18 mouse cellular contexts compared by ENCODE assay signal in the genomic region with DNA sequence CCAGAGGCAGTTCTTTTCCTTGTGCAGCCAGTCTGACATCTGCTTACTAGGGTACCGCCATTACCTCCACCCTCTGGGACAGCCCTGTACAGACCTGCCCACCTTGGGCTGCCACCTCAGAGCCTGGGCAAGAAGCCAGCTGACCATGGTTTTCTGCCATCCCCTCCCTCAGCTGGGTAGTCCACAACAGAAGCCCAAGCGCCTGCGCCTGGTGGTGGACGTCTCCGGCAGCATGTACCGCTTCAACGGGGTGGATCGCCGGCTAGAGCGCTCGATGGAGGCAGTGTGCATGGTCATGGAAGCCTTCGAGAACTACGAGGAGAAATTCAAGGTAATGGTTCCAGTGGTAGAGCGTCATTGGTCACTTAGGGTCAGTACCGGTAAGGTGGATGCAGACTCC.
A peak's percentile ranks its signal among the peaks of the same experiment; 100 is the strongest.
DNase-seq lines count a peak whose midpoint lies in the region; ATAC-seq and TF ChIP-seq lines count a peak whose summit lies in the region.
"Had no signal": no experiment of that assay in that cellular context is flagged by ENCODE, and none has a peak within 500 bp of the region (broad histone marks: within the 10 kb centered on the region; RNA-seq: fewer than 3 reads in every experiment).

No protein-coding gene starts in this region.

- no peaks in the 10 kb centered on the region for H3K27me3 ChIP-seq in lung, postnatal 0 days (replicated peaks; ENCODE audit: insufficient read depth, low read length)
- no peaks in the 10 kb centered on the region for H3K27me3 ChIP-seq in liver, embryonic 11.5 days (replicated peaks; ENCODE audit: control insufficient read depth, insufficient read depth, low read length)
- H3K27me3 ChIP-seq: heart, embryonic 15.5 days; hindbrain, embryonic 15.5 days; midbrain, embryonic 15.5 days had no signal

- H3K4me2 ChIP-seq in lung, postnatal 0 days (replicated peaks; ENCODE audit: low read depth, low read length), result no peak overlapping the region
- no peak overlapping the region for H3K4me2 ChIP-seq in liver, embryonic 11.5 days
- H3K4me2 ChIP-seq: heart, embryonic 15.5 days; hindbrain, embryonic 15.5 days; midbrain, embryonic 15.5 days had no signal

- H3K4me3 ChIP-seq in lung, postnatal 0 days (ENCODE audit: low read depth, low read length), result no peak overlapping the region
- no peak overlapping the region for H3K4me3 ChIP-seq in macrophage (ENCODE audit: inconsistent target)
- H3K4me3 ChIP-seq in liver, embryonic 11.5 days (ENCODE audit: low read depth, low read length), result no peak overlapping the region
- H3K4me3 ChIP-seq: heart, embryonic 15.5 days; hindbrain, embryonic 15.5 days; midbrain, embryonic 15.5 days had no signal

- no peak overlapping the region for H3K9ac ChIP-seq in lung, postnatal 0 days (replicated peaks; ENCODE audit: low read depth)
- no peak overlapping the region for H3K9ac ChIP-seq in liver, embryonic 11.5 days (ENCODE audit: low read depth, low read length)
- H3K9ac ChIP-seq: heart, embryonic 15.5 days; hindbrain, embryonic 15.5 days; liver, embryonic 14.5 days; midbrain, embryonic 15.5 days had no signal

- no peaks in the 10 kb centered on the region for H3K36me3 ChIP-seq in lung, postnatal 0 days (ENCODE audit: insufficient read depth, low read length)
- no peaks in the 10 kb centered on the region for H3K36me3 ChIP-seq in macrophage (ENCODE audit: inconsistent target)
- H3K36me3 ChIP-seq in liver, embryonic 11.5 days (ENCODE audit: control insufficient read depth, insufficient read depth, low read length), result no peaks in the 10 kb centered on the region
- H3K36me3 ChIP-seq: hindbrain, embryonic 15.5 days; midbrain, embryonic 15.5 days had no signal

- peak; percentile 36 to 55 for DNase-seq in cerebellum, postnatal 14 days
- DNase-seq in cerebellum, postnatal 25 days, result no peak
- peak; percentile 2 for DNase-seq in layer of hippocampus, adult 11-12 months (ENCODE audit: low spot score)
- no peak for DNase-seq in layer of hippocampus, adult 18-20 months (ENCODE audit: low spot score in 2 of 2)
- no peak for DNase-seq in lung, postnatal 0 days (ENCODE audit: low spot score)
- DNase-seq in lung, postnatal 14 days, result no peak
- no peak for DNase-seq in liver, embryonic 11.5 days (ENCODE audit: low spot score)
- DNase-seq: adrenal gland, postnatal 25 days; cerebellum, adult 8-10 months; embryo, embryonic 11 days; retina, postnatal 1 day; thymus, adult 2 months had no signal

- H3K9me3 ChIP-seq in lung, postnatal 0 days (ENCODE audit: low read length), result no peaks in the 10 kb centered on the region
- H3K9me3 ChIP-seq in liver, embryonic 11.5 days (ENCODE audit: control insufficient read depth, low read length), result no peaks in the 10 kb centered on the region
- H3K9me3 ChIP-seq: heart, embryonic 15.5 days; hindbrain, embryonic 15.5 days; midbrain, embryonic 15.5 days had no signal

- no peaks in the 10 kb centered on the region for H3K4me1 ChIP-seq in lung, postnatal 0 days (ENCODE audit: insufficient read depth, low read depth, low read length)
- H3K4me1 ChIP-seq in liver, embryonic 11.5 days (replicated peaks; ENCODE audit: control insufficient read depth, insufficient read depth, low read length), result no peaks in the 10 kb centered on the region
- H3K4me1 ChIP-seq: midbrain, embryonic 15.5 days had no signal

- no peak for ATAC-seq in lung, postnatal 0 days
- ATAC-seq in liver, embryonic 11.5 days (replicated peaks; ENCODE audit: low FRiP score), result no peak
- ATAC-seq: forebrain, embryonic 16.5 days; midbrain, embryonic 15.5 days had no signal

- TF ChIP-seq EP300 in lung, postnatal 0 days (IDR thresholded peaks at IDR 0.05), result no peak

- 92% methylated on average over 15 of the region's 15 CpGs for WGBS in lung, postnatal 0 days
- 95% methylated on average over 15 of the region's 15 CpGs for WGBS in macrophage (ENCODE audit: missing documents)
- WGBS in liver, embryonic 11.5 days, result 90% methylated on average over 15 of the region's 15 CpGs

- peak overlapping the region; percentile 38; the same call in 1 of the 2 replicates for H3K27ac ChIP-seq in lung, postnatal 0 days (ENCODE audit: low read length)
- 0 out of 2 replicates have a peak overlapping the region, but pooled peaks have one; percentile 31 for H3K27ac ChIP-seq in macrophage
- no peak overlapping the region for H3K27ac ChIP-seq in liver, embryonic 11.5 days (ENCODE audit: low read depth, low read length)
- H3K27ac ChIP-seq: hindbrain, embryonic 15.5 days; liver, embryonic 14.5 days; midbrain, embryonic 15.5 days had no signal

- TF ChIP-seq CTCF in lung, postnatal 0 days (IDR thresholded peaks at IDR 0.05), result no peak

- H3K79me2 ChIP-seq in macrophage (ENCODE audit: inconsistent target), result no peaks in the 10 kb centered on the region

Comparison
In these comparisons a context has a peak if more than half of its experiments do, and no peak if none do; other contexts are left out.
1. DNase-seq: peak in cerebellum, postnatal 14 days (2 of 2) and layer of hippocampus, adult 11-12 months (single experiment); none in cerebellum, postnatal 25 days (0 of 2), layer of hippocampus, adult 18-20 months (0 of 2), lung, postnatal 0 days (single experiment), lung, postnatal 14 days (single experiment) and liver, embryonic 11.5 days (single experiment).